Mouse (Mus musculus) left cerebral cortex, postnatal 4 days (tissue): ENCODE results near the gene Nyap1. TPM values are rescaled to one million over a fixed set of nuclear protein-coding genes. Genes with fewer than 3 reads are reported as not detected.
"Not testable (repeated sequence)": the region's sequence is repeated elsewhere in the genome, so short reads cannot be mapped to it uniquely, and the experiment has no call there.

Experiments used
- DNase-seq: peaks from one replicate; pipeline ENCODE4 v3.0.0-alpha.2; 2022
- intact Hi-C: fragments of 180-260 bp; cut with DNase I; formaldehyde crosslinking; loops from one replicate; pipeline ENCODE4 v1.15.1; 2025
- total RNA-seq, 2 experiments: library from RNA; stranded (reverse); gene quantifications; 2 replicates each; pipeline ENCODE4 v1.2.3; 2021

The Nyap1 gene
- total RNA-seq, 2 experiments from 2014 or later, result 195 to 197 TPM

- peak; percentile 70 for DNase-seq
- intact Hi-C loops, result loop anchor here (10.0 kb wide), 1 partner anchor 392 kb away; the partner anchor contains the start of gene Ephb4
Measured at GRCm38 (mm10) chr5:137746282-137746850, 5.0 kb upstream of the Nyap1 start.

- intact Hi-C loops, result loop anchor here (10.0 kb wide), 1 partner anchor 391 kb away; the partner anchor contains the start of gene Ephb4
Measured at GRCm38 (mm10) chr5:137745214-137746171, 4.1 kb upstream of the Nyap1 start, which contains the start of gene Tsc22d4. Tsc22d4 (plus strand) TSS chr5:137745730.

GRCm38 (mm10) chr5:137744197-137744596 is 2.8 kb upstream of the Nyap1 start:
- DNase-seq, result no peak
- intact Hi-C loops, result loop anchor here (5.0 to 10.0 kb wide), 2 partner anchors 87 to 389 kb away; partner anchors contain the start of gene Ephb4

More at GRCm38 (mm10) chr5:137745214-137746171, 4.1 kb upstream of the Nyap1 start, which contains the start of gene Tsc22d4:
- DNase-seq, result peak; percentile 95

- DNase-seq, result no peak
- intact Hi-C loops, result loop anchor here (5.0 to 10.0 kb wide), 2 partner anchors 86 to 388 kb away; partner anchors contain the start of gene Ephb4
Measured at GRCm38 (mm10) chr5:137742836-137743235, 1.4 kb upstream of the Nyap1 start.

- DNase-seq, result no peak
- intact Hi-C loops, result loop anchor here (5.0 to 10.0 kb wide), 2 partner anchors 85 to 387 kb away; partner anchors contain the start of gene Ephb4
Measured at GRCm38 (mm10) chr5:137742048-137742447, 641 bp upstream of the Nyap1 start.

- no peak for DNase-seq
- intact Hi-C loops, result loop anchor here (5.0 to 10.0 kb wide), 2 partner anchors 83 to 386 kb away; partner anchors contain the start of gene Ephb4
Measured at GRCm38 (mm10) chr5:137740506-137740905, 901 bp downstream of the Nyap1 start.

GRCm38 (mm10) chr5:137739471-137739870 is 1.9 kb downstream of the Nyap1 start:
- intact Hi-C loops, result no loop called here
- DNase-seq, result no peak

GRCm38 (mm10) chr5:137738516-137738915 is 2.9 kb downstream of the Nyap1 start:
- intact Hi-C loops, result no loop called here
- no peak for DNase-seq

GRCm38 (mm10) chr5:137737400-137737940 is 3.9 kb downstream of the Nyap1 start:
- intact Hi-C loops, result no loop called here
- peak; percentile 66 for DNase-seq

- DNase-seq, result peak; percentile 92
- intact Hi-C loops, result no loop called here
Measured at GRCm38 (mm10) chr5:137734289-137735061, 6.9 kb downstream of the Nyap1 start.

- no peak for DNase-seq
- intact Hi-C loops, result no loop called here
Measured at GRCm38 (mm10) chr5:137733638-137734288, 7.6 kb downstream of the Nyap1 start.

GRCm38 (mm10) chr5:137726767-137727166 is 14.6 kb downstream of the Nyap1 start:
- intact Hi-C loops, result no loop called here
- DNase-seq, result no peak

- intact Hi-C loops, result no loop called here
- DNase-seq, result no peak
Measured at GRCm38 (mm10) chr5:137723840-137724239, 17.6 kb downstream of the Nyap1 start.

- intact Hi-C loops, DNase-seq: not testable (repeated sequence)
Measured at GRCm38 (mm10) chr5:137720558-137721164, 20.7 kb downstream of the Nyap1 start.

- intact Hi-C loops, result no loop called here
- no peak for DNase-seq
Measured at GRCm38 (mm10) chr5:137719088-137719487, 22.3 kb downstream of the Nyap1 start.

GRCm38 (mm10) chr5:137718020-137718790 is 23.2 kb downstream of the Nyap1 start:
- intact Hi-C loops, result no loop called here

GRCm38 (mm10) chr5:137715685-137716084 is 25.7 kb downstream of the Nyap1 start:
- intact Hi-C loops, result no loop called here
- DNase-seq, result no peak

More at GRCm38 (mm10) chr5:137718020-137718790, 23.2 kb downstream of the Nyap1 start:
- no peak for DNase-seq

- intact Hi-C loops, result no loop called here
- DNase-seq, result no peak
Measured at GRCm38 (mm10) chr5:137713454-137713853, 28.0 kb downstream of the Nyap1 start.
